Mouse (Mus musculus): Measurements from ENCODE around the gene Nos3.

Nos3 gene

DNA sequence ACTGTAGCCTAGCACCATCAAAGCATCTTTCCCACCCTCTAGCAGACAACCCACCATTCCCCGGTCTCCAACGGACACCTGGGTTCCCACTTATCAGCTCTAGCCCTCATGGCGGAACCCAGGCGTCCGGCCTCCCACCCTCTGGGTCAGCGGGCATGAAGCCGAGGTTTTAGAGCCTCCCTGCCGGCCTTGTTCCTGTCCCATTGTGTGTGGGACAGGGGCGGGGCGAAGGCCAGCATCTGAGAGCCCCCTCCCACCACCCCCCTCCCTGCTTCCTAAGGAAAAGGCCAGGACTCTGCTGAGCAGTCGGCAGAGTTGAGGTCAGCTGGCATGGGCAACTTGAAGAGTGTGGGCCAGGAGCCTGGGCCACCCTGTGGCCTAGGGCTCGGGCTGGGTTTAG, at the start of gene Nos3:
Gene Nos3 (plus strand): TSS at position 303 of the 400 bp plus-strand sequence.
- DNase-seq (ENCODE audit: low read depth, low spot score) = no peak

DNA sequence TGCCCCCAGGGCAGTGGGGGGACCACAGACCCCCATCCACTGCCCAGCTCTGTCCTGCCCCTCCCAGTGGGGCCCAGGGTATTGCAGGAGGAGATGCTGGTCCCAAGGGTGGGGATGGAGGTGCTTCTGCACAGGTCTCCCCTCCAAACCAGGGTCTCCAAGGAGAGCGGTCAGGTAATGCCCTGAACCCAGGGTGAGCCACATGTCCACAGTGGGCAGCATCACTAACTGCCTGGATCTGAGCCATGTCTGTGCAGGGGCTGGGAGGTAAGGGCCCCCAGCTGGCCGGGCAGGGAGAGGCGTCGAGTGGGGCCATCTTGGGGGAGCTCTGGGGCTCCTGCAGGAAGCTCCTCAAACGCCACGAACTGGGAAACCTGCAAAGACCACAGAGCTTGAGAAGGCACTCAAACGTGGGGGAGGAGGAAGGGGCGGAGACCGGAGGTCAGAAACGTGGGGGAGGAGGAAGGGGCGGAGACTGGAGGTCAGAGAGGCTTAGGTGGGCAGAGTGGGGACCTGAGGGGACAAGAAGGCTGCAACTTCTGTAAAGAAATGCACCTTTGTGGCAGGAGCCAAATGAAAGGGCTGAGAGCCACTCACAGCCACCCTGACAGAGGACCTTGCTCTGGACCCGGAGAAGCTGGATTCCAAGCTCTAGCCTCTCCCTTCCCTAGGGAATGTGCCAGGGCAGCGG, 44.7 kb upstream of the Nos3 start:
- peak; percentile 19 for DNase-seq (ENCODE audit: low read depth, low spot score)

DNA sequence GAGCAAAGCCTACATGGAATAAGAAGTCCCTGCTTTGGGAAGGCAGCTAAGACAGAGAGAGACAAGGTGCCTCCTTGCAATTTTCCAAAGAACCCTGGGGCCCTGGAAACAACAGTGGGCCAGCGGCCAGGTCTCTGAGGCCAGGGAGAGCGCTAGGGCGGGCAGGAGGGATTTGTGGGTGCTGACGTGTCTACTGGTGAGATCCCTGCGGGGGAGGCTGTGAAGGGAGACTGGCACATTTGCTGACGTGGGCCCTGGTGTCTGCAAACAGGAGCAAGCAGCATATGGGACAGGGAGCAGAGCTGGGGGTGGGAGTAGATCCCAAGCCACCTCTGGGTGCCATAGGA, 44.2 kb upstream of the Nos3 start:
- DNase-seq (ENCODE audit: low read depth, low spot score) = no peak

DNA sequence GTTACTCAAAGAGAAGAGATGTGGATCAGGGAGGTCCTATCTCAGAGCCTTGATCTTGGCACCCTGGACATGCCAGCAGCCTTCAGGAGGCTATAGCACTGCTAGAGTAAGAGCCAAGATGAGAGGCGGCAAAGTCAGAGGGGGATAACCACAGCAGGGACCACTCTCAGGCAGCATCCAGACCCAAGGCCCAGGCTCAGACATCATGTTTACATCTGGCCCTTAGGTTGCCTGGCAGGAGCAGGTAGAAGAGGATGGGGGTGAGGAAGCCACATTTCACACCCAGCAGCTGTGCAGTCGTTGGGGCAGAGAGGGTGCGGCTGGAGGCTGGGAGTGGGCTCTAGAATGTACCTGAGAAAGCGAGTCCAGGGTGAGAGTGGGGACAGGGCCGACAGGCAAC, 43.7 kb upstream of the Nos3 start:
- no peak for DNase-seq (ENCODE audit: low read depth, low spot score)

DNA sequence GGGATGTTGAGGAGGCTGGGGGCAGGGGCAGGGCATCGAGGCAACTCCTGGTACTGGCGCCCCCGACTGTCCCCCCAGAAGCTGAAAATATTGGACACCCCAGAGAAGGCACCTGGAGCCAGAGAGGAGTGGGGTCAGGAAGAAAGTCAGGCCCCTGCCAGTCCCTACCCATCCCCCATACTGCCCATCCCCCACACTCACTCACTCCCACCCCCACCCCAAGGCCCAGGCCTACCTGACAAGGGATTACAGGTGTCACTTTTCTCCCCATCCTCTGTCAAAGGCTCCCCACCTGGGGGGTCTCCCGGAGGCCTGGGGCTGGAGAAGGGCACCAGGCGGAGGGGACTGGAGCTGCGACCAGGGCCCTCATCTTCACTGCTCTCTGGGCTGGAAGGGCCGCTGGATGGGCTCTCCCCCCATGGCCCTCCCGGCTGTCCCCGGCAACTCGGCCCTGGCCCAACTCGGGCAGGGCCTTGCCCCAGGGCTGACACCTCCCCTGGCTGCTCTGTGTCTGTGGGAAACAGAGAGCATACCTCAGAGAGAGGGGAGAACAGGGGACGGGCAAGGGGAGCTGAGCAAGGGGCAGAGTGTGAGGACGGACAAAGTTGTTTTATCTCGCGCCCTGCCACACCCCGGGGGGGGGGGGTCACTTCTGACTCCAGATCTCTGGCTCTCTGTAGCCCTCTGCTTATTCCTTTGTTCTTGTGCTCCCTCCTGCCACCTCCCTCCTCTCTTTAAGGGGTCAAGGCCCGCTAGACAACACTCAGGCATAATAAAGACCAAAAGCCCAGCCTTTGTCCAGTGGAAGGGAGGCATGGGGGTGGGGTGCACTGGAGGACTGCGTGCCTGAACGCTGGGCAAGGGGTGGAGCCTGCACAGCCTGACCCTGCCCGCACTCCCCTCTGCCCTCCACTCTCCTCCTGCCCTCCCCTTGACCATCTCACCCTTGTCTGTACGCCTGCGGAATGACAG, 42.6 kb upstream of the Nos3 start:
- DNase-seq (ENCODE audit: low read depth, low spot score) = no peak

DNA sequence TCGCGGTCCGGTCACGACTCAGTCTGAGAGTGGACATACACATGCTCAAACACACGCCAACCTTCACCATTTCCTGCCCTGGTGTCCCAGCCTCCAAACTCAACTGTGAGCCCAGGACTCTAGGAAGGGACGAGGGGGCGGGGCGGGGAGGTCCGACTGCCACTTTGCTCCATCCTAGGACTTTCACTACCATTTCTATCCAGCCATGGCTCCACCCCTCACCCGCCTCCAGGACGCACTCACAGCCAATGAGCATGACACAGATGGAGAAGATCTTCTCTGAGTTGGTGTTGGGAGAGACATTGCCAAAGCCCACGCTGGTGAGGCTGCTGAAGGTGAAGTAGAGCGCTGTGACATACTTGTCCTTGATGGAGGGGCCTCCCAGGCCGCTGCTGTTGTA, 39.4 kb upstream of the Nos3 start:
- DNase-seq (ENCODE audit: low read depth, low spot score) = no peak

DNA sequence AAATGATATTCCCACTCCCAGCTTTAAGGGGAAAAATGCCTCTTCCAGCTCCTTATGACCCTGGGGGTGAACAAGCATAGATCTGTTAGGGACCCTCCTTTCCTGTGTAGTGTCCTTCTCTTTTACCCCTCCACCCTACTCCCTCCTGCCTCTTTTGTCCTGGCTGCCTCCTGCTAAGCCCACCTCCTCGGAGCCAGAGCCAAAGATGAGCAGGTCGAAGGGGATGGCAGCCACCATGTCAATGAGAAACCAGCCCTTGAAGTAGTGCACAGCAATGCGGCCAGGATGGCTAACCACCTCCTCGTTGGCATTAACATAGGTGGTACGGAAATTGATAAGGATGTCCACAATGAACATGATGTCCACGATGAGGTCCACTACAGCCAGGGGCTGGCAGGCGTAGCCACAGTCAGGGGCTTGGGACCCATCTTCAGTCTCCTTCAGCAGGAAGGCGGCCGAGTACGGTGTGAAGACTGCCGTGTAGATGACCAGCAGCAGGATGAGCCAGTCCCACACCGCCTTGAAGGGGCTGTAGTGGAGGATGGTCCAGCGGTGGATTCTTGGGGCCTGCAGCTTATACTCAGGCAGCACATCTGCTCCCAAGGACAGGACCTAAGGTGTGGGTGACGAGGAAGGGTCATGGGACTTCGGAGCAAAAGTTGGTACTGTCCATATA, 38.3 kb upstream of the Nos3 start:
- no peak for DNase-seq (ENCODE audit: low read depth, low spot score)

DNA sequence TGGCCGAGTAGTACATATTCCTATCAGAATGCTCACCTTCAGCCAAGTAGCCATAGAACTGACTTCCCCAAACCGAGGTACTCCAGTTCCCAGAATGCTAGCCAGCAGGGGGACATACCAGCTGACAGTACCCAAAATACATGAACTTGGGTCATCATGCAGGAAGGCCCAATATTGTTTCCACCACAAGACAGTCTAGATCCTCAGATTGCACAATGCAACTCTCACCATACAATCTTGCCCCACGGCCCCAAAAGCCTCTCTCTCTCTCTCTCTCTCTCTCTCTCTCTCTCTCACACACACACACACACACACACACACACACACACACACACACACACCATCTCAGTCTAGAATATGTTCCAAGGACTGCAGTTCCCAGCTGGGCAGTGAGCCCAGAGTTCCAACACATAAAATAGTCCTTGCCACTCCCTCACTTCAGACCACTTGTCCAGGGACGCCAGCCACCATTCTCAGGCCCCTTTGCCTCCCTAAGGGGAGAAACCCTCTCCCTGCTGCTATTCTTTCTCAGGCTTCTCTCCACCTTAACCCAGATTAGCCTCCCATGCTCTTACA, 37.7 kb upstream of the Nos3 start:
- no peak for DNase-seq (ENCODE audit: low read depth, low spot score)

DNA sequence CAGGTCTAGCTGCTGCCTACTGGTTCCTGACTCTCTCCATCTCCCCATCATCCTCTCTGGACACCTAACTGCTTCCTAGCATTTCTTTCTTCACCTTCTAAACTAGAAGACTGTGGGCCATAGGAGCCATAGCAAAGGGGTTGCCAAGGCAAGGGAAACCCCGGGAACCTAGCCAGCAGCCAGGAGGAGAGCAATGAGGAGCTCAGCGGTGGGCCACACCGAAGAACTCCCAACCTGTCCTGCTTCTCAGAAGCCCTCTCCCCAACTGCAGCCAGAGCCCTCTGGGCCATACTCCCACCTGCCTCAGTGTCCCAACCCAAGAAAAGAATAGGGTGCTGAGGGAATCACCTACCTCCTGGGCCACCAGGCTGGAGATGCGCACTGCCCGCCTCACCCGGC, 35.8 kb upstream of the Nos3 start:
- DNase-seq (ENCODE audit: low read depth, low spot score) = no peak

DNA sequence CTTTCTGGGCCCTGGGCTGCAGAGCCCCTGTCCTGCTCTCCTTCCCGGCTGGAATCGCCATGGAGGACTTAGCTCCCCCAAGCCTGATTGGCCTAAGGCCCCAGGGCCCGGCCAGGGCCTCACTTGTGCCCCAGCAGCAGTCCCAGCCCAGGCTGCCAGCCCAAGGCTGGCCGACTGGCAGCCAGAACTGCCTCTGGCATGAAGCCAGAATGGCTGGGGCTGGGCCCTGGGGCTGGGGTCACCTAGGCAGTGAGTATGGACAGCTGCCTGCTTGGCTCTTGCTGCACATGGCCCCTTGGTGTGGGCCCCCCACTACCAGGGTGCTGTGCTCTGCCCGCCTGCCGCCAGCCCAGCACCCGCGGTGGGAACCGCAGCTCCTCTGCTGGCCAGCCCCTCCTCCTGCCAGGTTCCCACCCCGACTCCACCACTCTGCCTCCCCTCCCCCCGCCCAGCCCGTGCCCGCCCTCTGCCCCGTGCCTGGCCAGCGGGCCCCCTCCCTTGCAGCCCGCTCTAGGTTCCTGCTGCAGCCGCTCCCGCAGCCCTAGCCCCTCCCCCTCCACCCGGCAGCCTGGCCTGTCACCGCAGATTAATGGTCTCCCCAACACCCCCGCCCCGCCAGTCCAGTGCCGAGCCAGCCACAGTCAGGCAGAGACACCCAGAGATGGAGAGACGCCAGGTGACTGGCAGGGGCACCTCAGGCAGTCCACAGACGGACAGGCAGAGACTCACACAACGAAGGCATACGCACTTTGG, 35.2 kb upstream of the Nos3 start:
- no peak for DNase-seq (ENCODE audit: low read depth, low spot score)

DNA sequence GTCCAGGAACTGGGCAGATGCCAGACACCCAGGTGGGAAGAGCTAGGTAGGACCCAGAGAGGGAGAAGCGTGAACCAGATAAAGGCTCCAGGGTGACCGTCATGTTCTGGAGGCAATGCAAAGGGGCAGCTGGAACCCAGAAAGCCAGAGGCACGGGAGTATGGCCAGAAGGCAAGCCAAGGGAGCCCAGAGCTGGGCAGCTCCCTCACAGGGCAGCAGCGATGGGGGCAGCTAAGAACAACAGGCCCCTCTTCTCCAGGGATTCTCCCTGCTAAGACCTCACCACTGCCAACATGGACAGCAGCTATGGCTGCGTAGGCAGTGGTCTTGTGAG, 34.7 kb upstream of the Nos3 start:
- no peak for DNase-seq (ENCODE audit: low read depth, low spot score)

DNA sequence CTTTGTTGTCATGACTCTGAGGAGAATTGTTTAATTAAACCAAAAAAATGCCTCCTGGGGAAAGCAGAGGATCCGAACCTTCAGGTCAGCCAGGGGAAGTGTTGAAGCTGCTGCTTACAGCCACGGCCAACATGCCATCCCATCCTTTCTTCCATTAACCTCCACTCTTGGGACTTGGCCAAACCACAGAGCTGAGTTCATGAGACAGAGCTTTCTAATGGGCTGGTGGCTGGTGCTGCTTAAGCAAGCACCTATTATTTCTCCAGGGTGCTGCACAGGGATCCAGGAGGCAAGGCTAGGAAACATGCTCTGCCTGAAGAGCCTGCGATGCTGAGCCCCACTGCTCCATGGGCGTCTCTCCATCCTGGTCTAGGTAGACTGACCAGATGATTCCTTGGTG, 32.2 kb upstream of the Nos3 start:
- no peak for DNase-seq (ENCODE audit: low read depth, low spot score)

DNA sequence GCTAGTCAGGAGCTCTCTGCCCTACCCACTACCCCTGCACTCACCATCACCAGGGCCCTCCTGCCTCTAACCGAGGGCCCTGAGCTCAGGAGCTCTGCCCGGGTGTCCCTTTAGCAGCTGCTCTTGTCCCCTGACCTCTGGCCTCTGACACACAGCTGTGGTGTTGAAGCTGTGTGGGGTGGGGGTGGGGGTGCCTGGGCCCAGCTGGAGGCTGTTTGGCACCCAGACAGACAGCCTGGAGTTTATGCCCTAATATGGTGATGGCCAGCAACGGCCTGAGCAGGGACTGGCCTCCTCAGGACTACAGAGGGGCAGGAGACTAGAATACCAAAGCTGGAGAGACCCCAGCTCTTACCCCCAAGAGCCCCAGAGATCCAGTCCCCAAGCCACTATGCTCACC, 29.9 kb upstream of the Nos3 start:
- DNase-seq (ENCODE audit: low read depth, low spot score) = no peak

DNA sequence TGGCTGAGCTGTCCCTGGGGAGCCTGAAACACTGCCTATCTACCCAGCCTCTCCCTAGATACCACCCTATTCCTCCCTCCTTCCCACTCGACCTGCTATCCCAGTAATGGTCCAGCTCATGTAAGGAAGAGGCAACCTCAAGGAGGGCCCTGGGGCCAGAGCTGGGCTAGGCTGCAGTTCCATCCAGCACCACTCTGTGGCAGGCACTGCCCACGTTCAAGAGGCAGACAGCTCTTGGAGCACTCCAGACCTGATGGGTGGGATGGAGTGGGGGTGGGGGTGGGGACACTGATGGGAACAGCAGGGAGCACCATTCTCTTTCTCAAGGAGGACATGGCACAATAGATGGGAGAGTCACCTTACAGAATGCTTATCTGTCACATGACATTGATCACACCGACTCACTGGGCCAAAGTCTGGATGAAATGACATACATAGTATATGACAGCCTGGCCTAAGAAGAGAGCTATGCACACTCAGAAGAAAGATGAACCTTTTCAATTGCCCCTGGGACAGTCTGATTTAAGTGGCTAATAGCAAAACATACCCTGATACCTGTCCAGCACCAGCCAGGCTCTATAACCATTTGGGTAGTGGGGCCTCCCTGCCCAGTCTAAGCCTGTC, 28.6 kb upstream of the Nos3 start:
- peak; percentile 28 for DNase-seq (ENCODE audit: low read depth, low spot score)

DNA sequence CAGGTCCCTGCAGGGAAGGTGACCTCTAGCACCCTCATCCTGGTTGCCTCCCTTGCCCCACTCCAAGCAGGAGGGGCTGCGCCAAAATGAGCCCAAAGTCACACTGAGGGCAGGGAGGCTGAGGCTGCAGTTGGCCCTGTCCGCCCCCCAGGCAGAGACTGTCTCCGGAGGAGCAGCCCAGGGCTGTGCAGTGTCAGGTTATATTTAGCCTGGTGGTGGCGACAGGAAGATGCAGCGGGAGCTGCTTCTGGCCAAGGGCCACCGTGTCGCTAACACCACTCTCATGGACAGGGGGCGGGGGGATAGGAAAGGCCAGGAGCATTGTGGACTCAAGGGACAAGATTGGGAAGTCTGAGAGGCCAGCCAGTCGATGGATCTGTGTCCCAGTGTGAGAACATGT, 27.2 kb upstream of the Nos3 start:
- no peak for DNase-seq (ENCODE audit: low read depth, low spot score)

DNA sequence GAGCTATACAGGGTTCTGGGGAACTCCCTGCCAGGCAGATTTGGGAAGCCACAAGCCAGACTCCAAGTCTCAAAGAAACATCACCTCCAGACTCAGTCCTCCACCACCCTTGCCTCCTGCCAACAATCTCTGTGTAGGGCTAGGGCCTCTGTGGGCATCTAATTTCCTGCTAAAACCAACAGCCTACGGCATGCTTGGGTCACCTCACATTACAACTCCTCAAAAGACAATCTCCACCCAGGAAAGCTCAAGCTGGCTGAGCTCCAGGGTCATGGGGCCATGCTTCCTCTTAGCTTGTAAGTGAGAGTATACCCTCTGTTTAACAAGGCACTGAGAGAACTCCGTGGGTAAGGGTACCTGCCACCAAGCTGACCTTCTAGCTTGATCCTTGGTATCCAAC, 26.8 kb upstream of the Nos3 start:
- DNase-seq (ENCODE audit: low read depth, low spot score) = no peak

DNA sequence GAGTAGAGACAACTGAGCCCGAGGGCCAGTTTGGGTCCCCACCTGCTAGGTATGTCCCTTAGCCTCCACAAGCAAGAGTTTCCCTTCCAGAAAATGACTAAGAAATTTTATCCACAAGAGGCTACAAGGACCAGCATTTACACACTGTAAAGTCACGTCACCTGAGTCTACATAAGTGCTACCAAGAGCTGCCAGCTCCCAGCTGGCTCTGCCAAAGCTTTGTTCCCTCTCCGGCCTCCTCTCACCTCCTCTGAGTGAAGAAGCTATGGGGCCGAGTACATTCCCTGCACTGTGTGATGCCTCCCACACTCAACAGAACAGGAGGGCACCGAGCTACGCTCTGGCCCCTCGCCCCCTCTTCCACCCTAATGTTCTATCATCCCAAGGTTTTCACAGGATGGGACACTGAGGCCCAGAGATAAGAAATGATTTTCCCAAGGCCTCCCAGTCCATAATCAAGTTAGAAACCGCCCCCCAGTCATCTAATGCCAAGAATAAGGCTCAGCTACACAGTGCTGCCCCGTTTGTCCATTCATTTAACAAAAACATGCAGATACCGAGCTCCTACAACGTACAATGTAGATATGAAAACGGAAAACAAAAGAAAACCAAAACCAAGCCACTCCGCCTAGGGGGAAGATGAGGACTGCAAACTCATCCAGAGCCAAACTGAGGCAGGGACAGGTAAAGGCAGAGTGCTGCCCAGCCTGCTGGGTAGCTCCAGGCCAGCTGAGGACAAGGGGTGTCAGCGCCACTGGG, 22.2 kb upstream of the Nos3 start:
- no peak for DNase-seq (ENCODE audit: low read depth, low spot score)

DNA sequence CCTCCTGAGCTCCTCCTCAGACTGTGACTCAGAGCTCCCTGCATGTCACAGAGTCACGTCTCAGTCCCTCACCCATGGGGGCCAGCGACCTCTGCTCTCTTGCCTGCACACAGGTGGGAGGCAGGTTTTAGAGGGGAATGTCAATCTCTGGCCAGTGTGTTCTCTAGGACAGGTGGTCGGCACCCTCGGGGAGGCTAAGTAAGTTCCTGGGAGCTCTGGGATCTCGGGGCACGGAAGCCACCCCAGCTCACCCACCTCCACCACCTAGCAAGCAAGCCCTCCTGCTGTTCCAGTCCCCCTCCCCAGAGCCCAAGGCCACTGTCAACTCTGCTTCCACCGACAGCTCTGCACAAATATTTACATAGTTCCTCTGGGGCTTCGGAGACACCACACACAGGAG, 21.6 kb upstream of the Nos3 start:
- DNase-seq (ENCODE audit: low read depth, low spot score) = no peak

DNA sequence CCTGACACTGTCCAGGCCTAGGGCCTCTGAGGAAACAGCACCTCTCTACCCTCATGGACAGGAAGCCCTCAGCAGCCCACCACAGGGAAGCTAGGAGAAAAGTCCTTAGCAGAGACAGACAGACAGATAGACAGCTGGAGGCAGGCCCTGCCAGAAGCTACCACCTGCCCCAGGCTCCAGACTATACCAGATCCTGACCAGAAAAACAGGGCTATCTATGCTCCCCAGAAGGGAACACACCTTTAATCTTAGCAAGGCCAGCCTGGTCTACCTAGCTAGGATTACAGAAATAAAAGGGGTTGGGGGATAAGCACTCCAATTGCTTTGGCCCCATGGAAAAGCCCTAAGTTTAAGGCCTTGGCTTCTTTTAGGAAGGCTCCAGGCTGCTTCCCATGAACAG, 21.2 kb upstream of the Nos3 start:
- DNase-seq (ENCODE audit: low read depth, low spot score) = no peak

DNA sequence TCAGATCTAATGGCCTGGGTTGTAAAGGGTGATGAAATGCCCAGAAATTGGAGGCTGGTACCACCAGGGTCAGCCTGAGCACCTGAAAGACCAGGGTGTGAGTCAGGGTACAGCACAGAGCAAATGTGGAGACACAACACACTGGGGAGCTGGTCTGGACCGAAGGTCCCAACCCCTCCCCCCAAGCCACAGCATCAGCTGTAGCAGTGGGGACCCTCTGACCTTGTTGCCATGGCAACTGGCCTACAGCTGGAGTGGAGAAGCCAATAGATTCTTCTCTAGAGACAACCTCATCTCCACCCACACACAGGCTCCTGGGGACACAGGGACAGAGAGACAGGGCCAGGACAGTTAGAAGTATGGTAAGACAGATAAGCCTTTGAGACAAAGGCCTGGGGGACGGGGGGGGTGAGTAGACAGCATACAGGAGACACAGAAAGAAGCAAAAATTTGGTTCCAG, 20.6 kb upstream of the Nos3 start:
- no peak for DNase-seq (ENCODE audit: low read depth, low spot score)

Measured in CD4-positive helper T cell, adult 2 months (primary cell).